Mouse (Mus musculus) liver, embryonic 13.5 days (tissue): ENCODE data around the gene Ttn. TPM values are rescaled to one million over a fixed set of nuclear protein-coding genes. Genes with fewer than 3 reads are reported as not detected.

Source experiments
- ATAC-seq: fragments of 200-750 bp; cut with Nextera tagmentation; 2 replicates; pipeline ENCODE4 v1.8.0; 2017; ENCODE audit warnings: low read depth, mild to moderate bottlenecking, moderate number of reproducible peaks, moderate library complexity
- DNase-seq: peaks from one replicate; pipeline ENCODE4 v3.0.0; 2022
- H3K27ac ChIP-seq: fragments of 300-500 bp; sonication (generic); 2 replicates; pipeline ENCODE4 v1.5.1; 2015; ENCODE audit warnings: moderate library complexity, mild to moderate bottlenecking, inconsistent platforms
- H3K27me3 ChIP-seq: fragments of 300-500 bp; sonication (generic); 2 replicates; pipeline ENCODE4 v1.6.1; 2015; ENCODE audit warnings: mild to moderate bottlenecking, inconsistent platforms
- H3K36me3 ChIP-seq: fragments of 300-500 bp; sonication (generic); 2 replicates; pipeline ENCODE4 v1.6.1; 2015; ENCODE audit warnings: mild to moderate bottlenecking, inconsistent platforms
- H3K4me1 ChIP-seq: fragments of 300-500 bp; sonication (generic); replicated peaks from 2 replicates; pipeline ENCODE4 v1.6.1; 2015; ENCODE audit warnings: inconsistent platforms
- H3K4me2 ChIP-seq: fragments of 300-500 bp; sonication (generic); 2 replicates; pipeline ENCODE4 v1.6.1; 2015; ENCODE audit warnings: inconsistent platforms, mild to moderate bottlenecking, moderate library complexity
- H3K4me3 ChIP-seq: fragments of 300-500 bp; sonication (generic); replicated peaks from 2 replicates; pipeline ENCODE4 v1.5.1; 2015; ENCODE audit warnings: mild to moderate bottlenecking, inconsistent platforms
- H3K9ac ChIP-seq: fragments of 300-500 bp; sonication (generic); 2 replicates; pipeline ENCODE4 v1.6.1; 2015; ENCODE audit warnings: mild to moderate bottlenecking, inconsistent platforms
- H3K9me3 ChIP-seq: fragments of 300-500 bp; sonication (generic); replicated peaks from 2 replicates; pipeline ENCODE4 v1.6.1; 2016; ENCODE audit warnings: inconsistent platforms
- WGBS: fragments of 180-500 bp; shearing (Covaris S2); methylation state at CpG from one replicate; pipeline ENCODE4 v1.1.7; 2015; ENCODE audit not compliant: insufficient replicate concordance; 5-methylcytosine and 5-hydroxymethylcytosine counted together
- polyA plus RNA-seq: library from polyadenylated mRNA; unstranded; fragments of >200 nt; fragmentation: Nextera tagmentation; extraction: Ambion mirVana; gene quantifications from 2 replicates; pipeline ENCODE4 v1.2.1, GENCODE M21; 2015

Ttn gene
- polyA plus RNA-seq, 1 experiment from 2014 or later = 1.6 TPM

DNA sequence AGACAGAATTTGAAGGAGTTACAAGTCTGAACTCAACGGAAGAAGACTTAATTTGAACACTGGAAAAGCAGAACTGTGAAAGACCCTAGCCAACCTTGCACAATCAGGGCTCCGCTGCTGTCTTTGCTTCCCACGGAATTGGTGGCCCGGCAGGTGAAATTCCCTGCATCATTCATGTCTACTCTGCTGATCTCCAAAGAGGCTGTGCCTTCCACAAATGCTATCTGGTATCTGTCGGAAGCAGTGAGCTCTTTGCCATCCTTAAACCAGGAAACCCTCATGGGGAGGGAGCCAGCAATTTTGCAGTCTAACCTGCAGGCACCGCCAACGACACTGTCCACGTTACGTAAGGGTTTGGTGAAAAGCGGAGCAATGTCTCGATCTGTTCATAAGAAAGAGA lies 82.5 kb downstream of the Ttn start:
- no peak overlapping the region for H3K9ac ChIP-seq
- no peak overlapping the region for H3K27ac ChIP-seq
- no peak for ATAC-seq
- H3K4me3 ChIP-seq = no peak overlapping the region
- H3K36me3 ChIP-seq = no peaks in the 10 kb centered on the region
- no peaks in the 10 kb centered on the region for H3K27me3 ChIP-seq
- no peak for DNase-seq
- peaks cover 4% of the 10 kb centered on the region; the same call in 1 of the 2 replicates for H3K9me3 ChIP-seq
- H3K4me2 ChIP-seq = no peak overlapping the region
- WGBS = 79% methylated on average over 11 of the region's 11 CpGs
- H3K4me1 ChIP-seq = no peaks in the 10 kb centered on the region

DNA sequence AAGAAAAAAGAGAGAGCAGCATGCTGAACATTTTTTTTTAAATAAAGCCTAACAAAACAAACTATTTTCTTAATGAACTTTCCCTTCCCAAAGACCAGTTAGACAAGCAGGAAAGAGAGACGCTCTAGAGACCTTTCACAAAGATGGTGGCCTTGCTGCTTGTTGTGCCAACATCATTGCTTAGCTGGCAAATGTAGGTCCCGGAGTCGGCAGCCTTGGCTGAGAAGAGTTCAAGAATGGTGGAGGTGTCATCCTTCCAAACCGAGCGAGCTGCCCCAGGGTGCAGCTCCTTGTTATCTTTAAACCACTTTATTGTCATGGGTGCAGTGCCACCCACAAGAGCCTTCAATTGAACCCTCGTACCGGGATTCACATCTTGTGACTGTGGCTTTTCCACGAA lies 85.4 kb downstream of the Ttn start:
- Histone ChIP-seq H3K9ac (no peak overlapping the region), H3K27me3 (no peaks in the 10 kb centered on the region), H3K27ac (no peak overlapping the region), H3K4me1 (no peaks in the 10 kb centered on the region), H3K4me2 (no peak overlapping the region), H3K4me3 (no peak overlapping the region), H3K36me3 (no peaks in the 10 kb centered on the region), H3K9me3 (peaks cover 4% of the 10 kb centered on the region; the same call in 1 of the 2 replicates)
- ATAC-seq (no peak), DNase-seq (no peak)
- 65% methylated on average over 8 of the region's 8 CpGs for WGBS

DNA sequence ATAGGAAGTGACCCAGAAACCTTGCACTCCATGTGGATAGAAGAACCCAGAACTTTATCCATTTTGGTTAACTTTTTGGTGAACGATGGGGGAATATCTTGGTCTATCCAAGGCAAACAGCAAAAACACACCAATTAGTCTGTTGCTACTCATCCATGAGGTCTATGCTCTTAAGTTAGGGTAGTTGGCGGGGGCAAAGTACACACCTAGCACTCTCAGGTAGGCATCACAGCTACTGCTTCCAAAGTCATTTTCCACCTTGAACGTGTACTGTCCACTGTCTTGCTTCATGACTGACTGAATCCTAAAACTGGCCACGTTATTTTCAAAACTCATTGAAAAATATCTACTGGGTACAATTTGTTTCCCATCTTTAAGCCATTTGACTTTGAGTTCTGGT lies 87.0 kb downstream of the Ttn start:
- Histone ChIP-seq H3K27me3 (no peaks in the 10 kb centered on the region), H3K9ac (no peak overlapping the region), H3K27ac (no peak overlapping the region), H3K4me1 (no peaks in the 10 kb centered on the region), H3K4me3 (no peak overlapping the region), H3K4me2 (no peak overlapping the region), H3K9me3 (peaks cover 4% of the 10 kb centered on the region; the same call in 1 of the 2 replicates), H3K36me3 (no peaks in the 10 kb centered on the region)
- DNase-seq (no peak), ATAC-seq (no peak)
- 66% methylated on average over 4 of the region's 4 CpGs for WGBS

GRCm38 (mm10) chr2:76888721-76889120 lies 93.6 kb downstream of the Ttn start:
- no peaks in the 10 kb centered on the region; the same call in 1 of the 2 replicates for H3K9me3 ChIP-seq
- no peak overlapping the region for H3K9ac ChIP-seq
- no peak overlapping the region for H3K4me3 ChIP-seq
- no peak for DNase-seq
- ATAC-seq = no peak
- 68% methylated on average over 7 of the region's 7 CpGs for WGBS
- H3K27ac ChIP-seq = no peak overlapping the region
- no peak overlapping the region for H3K4me2 ChIP-seq
- no peaks in the 10 kb centered on the region for H3K4me1 ChIP-seq
- H3K27me3 ChIP-seq = no peaks in the 10 kb centered on the region
- no peaks in the 10 kb centered on the region for H3K36me3 ChIP-seq

DNA sequence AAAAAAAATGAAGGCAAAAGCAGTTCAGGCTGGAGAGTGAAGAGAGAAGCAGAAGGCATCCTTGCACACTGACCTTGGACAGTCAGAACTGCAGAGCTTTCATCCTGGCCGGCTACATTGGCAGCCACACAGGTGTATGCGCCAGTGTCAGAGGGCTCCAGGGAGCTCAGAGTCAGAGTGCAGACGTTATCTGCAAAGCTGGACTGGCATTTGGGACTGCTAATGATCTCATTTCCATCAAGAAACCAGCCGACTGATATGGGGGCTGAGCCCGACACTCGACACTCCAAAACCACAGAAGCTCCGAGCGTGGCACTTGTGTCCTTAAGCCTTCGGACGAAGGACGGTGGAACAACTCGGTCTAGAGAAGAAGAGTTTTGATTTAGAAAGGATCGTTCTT lies 96.5 kb downstream of the Ttn start:
- Histone ChIP-seq H3K36me3 (no peaks in the 10 kb centered on the region), H3K27ac (no peak overlapping the region), H3K9ac (no peak overlapping the region), H3K4me3 (no peak overlapping the region), H3K4me1 (no peaks in the 10 kb centered on the region), H3K27me3 (no peaks in the 10 kb centered on the region), H3K4me2 (no peak overlapping the region), H3K9me3 (no peaks in the 10 kb centered on the region)
- no peak for DNase-seq
- no peak for ATAC-seq
- 77% methylated on average over 13 of the region's 13 CpGs for WGBS

GRCm38 (mm10) chr2:76881406-76881805 lies 100.9 kb downstream of the Ttn start:
- no peak overlapping the region for H3K4me3 ChIP-seq
- 68% methylated on average over 12 of the region's 12 CpGs for WGBS
- H3K9me3 ChIP-seq = no peaks in the 10 kb centered on the region
- H3K9ac ChIP-seq = no peak overlapping the region
- H3K4me1 ChIP-seq = no peaks in the 10 kb centered on the region
- no peak overlapping the region for H3K27ac ChIP-seq
- no peaks in the 10 kb centered on the region for H3K36me3 ChIP-seq
- H3K4me2 ChIP-seq = no peak overlapping the region
- ATAC-seq = no peak
- DNase-seq = no peak
- no peaks in the 10 kb centered on the region for H3K27me3 ChIP-seq

DNA sequence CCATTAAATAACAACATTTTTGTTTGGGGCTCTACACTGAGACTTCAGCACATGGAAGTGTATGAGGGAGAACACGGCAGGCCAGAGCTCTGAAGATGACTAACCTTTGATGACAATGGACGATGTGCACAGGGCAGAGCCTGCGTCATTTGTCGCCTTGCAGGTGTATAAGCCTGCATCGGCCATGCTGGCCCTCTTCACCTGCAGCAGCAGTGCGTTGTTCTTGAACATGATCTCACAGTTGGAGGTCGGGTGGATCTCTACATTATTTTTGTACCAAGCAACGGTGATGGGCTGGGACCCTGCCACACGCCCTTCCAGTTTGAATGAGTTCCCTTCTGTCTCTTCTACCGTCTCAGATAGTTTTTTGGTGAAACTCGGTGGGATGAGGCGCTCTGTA lies 106.8 kb downstream of the Ttn start:
- Histone ChIP-seq H3K4me2 (no peak overlapping the region), H3K9me3 (no peaks in the 10 kb centered on the region), H3K36me3 (no peaks in the 10 kb centered on the region), H3K4me3 (no peak overlapping the region), H3K27ac (no peak overlapping the region), H3K4me1 (no peaks in the 10 kb centered on the region), H3K27me3 (no peaks in the 10 kb centered on the region), H3K9ac (no peak overlapping the region)
- DNase-seq = no peak
- WGBS = 72% methylated on average over 12 of the region's 12 CpGs
- ATAC-seq = no peak

GRCm38 (mm10) chr2:76866928-76867327 lies 115.4 kb downstream of the Ttn start:
- H3K36me3 ChIP-seq = no peaks in the 10 kb centered on the region
- H3K4me3 ChIP-seq = no peak overlapping the region
- ATAC-seq (no peak), DNase-seq (no peak)
- no peaks in the 10 kb centered on the region for H3K9me3 ChIP-seq
- no peak overlapping the region for H3K4me2 ChIP-seq
- H3K27me3 ChIP-seq = no peaks in the 10 kb centered on the region
- no peak overlapping the region for H3K9ac ChIP-seq
- no peak overlapping the region for H3K27ac ChIP-seq
- no peaks in the 10 kb centered on the region for H3K4me1 ChIP-seq
- WGBS = 12% methylated on average over 4 of the region's 4 CpGs

- no peaks in the 10 kb centered on the region for H3K36me3 ChIP-seq
- no peak for ATAC-seq
- no peak for DNase-seq
- H3K4me2 ChIP-seq = no peak overlapping the region
- no peak overlapping the region for H3K4me3 ChIP-seq
- H3K9me3 ChIP-seq = no peaks in the 10 kb centered on the region
- no peak overlapping the region for H3K27ac ChIP-seq
- no peaks in the 10 kb centered on the region for H3K27me3 ChIP-seq
- H3K9ac ChIP-seq = no peak overlapping the region
- no peaks in the 10 kb centered on the region for H3K4me1 ChIP-seq
- 66% methylated on average over 2 of the region's 2 CpGs for WGBS
These were observed 116.8 kb downstream of the Ttn start for GRCm38 (mm10) chr2:76865497-76865896.

- no peak overlapping the region for H3K4me2 ChIP-seq
- ATAC-seq (no peak), DNase-seq (no peak)
- no peaks in the 10 kb centered on the region for H3K9me3 ChIP-seq
- H3K36me3 ChIP-seq = no peaks in the 10 kb centered on the region
- no peak overlapping the region for H3K27ac ChIP-seq
- no peak overlapping the region for H3K4me3 ChIP-seq
- no peaks in the 10 kb centered on the region for H3K4me1 ChIP-seq
- no peaks in the 10 kb centered on the region for H3K27me3 ChIP-seq
- no peak overlapping the region for H3K9ac ChIP-seq
These were observed 121.0 kb downstream of the Ttn start for GRCm38 (mm10) chr2:76861327-76861726.

- no peak for ATAC-seq
- 80% methylated on average over 4 of the region's 4 CpGs for WGBS
These were observed 132.3 kb downstream of the Ttn start for GRCm38 (mm10) chr2:76850066-76850465.

DNA sequence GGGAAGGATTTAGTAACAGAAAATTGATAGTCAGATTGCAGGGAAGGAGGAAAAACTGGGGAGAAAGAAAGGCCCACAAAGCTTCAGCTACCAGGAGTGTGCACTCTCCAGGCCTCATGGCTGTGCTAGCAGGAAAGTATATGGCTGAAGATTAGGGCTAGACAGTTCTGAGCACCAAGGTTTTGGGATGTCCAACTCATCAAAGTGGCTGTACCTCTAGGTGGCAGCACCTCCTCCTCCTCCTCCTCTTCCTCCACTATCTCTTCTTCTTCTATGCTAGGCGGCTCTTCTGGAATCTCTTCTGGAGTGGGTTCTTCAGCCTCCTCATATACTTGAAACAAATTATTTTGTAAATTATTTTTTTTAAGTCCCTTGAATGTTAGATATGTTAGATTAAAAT lies 139.2 kb downstream of the Ttn start:
- DNase-seq (no peak), ATAC-seq (no peak)
- Histone ChIP-seq H3K9me3 (no peaks in the 10 kb centered on the region), H3K27me3 (no peaks in the 10 kb centered on the region), H3K36me3 (no peaks in the 10 kb centered on the region), H3K27ac (no peak overlapping the region), H3K4me3 (no peak overlapping the region), H3K9ac (no peak overlapping the region), H3K4me2 (no peak overlapping the region), H3K4me1 (no peaks in the 10 kb centered on the region)
- WGBS = 50% methylated on average over 1 of the region's 1 CpGs

More at GRCm38 (mm10) chr2:76850066-76850465, 132.3 kb downstream of the Ttn start:
- no peaks in the 10 kb centered on the region for H3K36me3 ChIP-seq
- H3K27ac ChIP-seq = no peak overlapping the region
- H3K4me1 ChIP-seq = no peaks in the 10 kb centered on the region
- H3K9me3 ChIP-seq = no peaks in the 10 kb centered on the region
- H3K27me3 ChIP-seq = no peaks in the 10 kb centered on the region
- no peak overlapping the region for H3K9ac ChIP-seq
- DNase-seq = no peak
- no peak overlapping the region for H3K4me2 ChIP-seq
- no peak overlapping the region for H3K4me3 ChIP-seq

DNA sequence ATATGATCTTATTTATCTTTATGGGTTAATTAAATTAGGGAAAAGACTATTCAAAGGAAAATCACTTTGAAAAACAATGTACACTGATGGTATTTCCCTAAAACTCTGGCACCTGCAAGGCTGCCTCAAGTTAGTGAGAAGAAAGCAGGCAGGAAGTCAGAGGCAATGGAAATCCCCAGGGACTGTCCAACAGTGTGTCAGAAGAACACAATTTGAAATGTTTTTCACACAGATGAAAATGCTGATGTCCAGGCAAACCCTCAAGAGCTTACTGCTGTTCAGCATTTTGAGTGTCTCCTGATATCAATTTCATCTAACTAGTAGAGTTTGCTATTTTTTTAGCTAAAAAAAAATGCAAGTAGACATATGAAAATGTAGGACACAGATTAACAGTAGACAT lies 161.9 kb downstream of the Ttn start:
- Histone ChIP-seq H3K36me3 (no peaks in the 10 kb centered on the region), H3K4me3 (no peak overlapping the region), H3K27me3 (no peaks in the 10 kb centered on the region), H3K9ac (no peak overlapping the region), H3K27ac (no peak overlapping the region), H3K4me1 (no peaks in the 10 kb centered on the region), H3K4me2 (no peak overlapping the region), H3K9me3 (no peaks in the 10 kb centered on the region)
- no peak for DNase-seq
- ATAC-seq = no peak
